Mouse (Mus musculus) megakaryocyte progenitor cell, adult 5-6 weeks (primary cell): ENCODE data around the gene 6030498E09Rik. TPM values are rescaled to one million over a fixed set of nuclear protein-coding genes. Genes with fewer than 3 reads are reported as not detected.

Source experiments
- ATAC-seq: replicated peaks from 2 replicates; pipeline ENCODE4 v1.8.0; 2016; ENCODE audit warnings: mild to moderate bottlenecking, moderate TSS enrichment, inconsistent platforms; ENCODE audit not compliant: poor library complexity
- total RNA-seq, 2 experiments: library from RNA; stranded (forward) in 1 of 2; stranded (reverse) in 1 of 2; fragments of 157-497, 149-512 nt in 1 of 2; fragments of 200-1000 nt in 1 of 2; gene quantifications; 2 replicates each; pipeline versions ENCODE4 v1.2.3 to v1.2.4; 2015 to 2017

Gene 6030498E09Rik
- total RNA-seq (2015) (0.89 TPM in 1 of 2 replicates, not detected in the other), total RNA-seq (2017) (0.67 TPM in 1 of 2 replicates, not detected in the other)

GRCm38 (mm10) chrX:38772478-38772877 is at the start of gene 6030498E09Rik:
6030498E09Rik (plus strand) TSS chrX:38772671.
- ATAC-seq, result peak; percentile 97

- no peak for ATAC-seq
Observed at GRCm38 (mm10) chrX:38730081-38730480, 42.4 kb upstream of the 6030498E09Rik start.

- ATAC-seq, result no peak
Observed at GRCm38 (mm10) chrX:38730639-38731038, 41.8 kb upstream of the 6030498E09Rik start.

DNA sequence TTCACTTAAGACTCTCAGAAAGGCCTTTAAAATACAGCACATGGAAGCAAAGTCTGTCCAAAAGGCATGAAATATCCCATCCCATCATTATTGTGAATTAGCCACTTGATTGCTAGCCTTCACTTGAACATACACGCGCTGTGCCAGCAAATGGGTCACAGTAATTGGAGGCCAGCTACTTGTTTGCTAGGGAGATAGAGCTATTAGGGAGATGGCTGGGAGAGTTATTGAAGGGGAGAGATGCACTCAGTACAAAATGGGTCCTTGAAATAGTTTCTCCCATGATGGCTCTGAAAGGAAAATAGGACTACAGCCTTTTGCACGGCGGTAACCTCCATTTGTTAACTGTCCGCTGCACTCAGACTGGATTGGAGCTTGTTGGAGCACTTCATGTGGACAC is 38.8 kb upstream of the 6030498E09Rik start:
- ATAC-seq, result no peak

- ATAC-seq, result no peak
Observed at GRCm38 (mm10) chrX:38734916-38735880, 37.3 kb upstream of the 6030498E09Rik start.

- ATAC-seq, result no peak
Observed at GRCm38 (mm10) chrX:38771453-38771852, 1.0 kb upstream of the 6030498E09Rik start.

DNA sequence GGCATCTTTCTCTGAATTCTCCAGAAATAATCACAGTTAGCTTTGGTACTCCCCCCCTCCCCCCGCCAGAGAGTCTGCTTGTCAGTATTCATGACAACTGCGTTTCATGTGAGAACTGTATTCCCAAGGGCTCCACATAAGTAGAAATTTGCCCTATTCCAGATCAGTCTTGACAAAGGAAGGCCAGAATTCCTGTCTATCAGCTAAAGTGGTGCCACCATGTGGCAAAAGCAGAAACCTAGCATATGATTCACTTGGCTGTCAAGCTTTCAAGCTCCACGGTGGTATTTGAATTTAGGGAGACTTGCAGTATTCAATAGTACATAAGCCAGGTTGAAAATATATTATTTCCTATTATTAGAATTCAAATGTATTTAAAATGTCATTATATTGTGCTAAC is 585 bp upstream of the 6030498E09Rik start:
- ATAC-seq, result 0 out of 2 replicates have a peak, but pooled peaks have one; percentile 29

- no peak for ATAC-seq
Observed at GRCm38 (mm10) chrX:38794373-38794772, 21.9 kb downstream of the 6030498E09Rik start.

DNA sequence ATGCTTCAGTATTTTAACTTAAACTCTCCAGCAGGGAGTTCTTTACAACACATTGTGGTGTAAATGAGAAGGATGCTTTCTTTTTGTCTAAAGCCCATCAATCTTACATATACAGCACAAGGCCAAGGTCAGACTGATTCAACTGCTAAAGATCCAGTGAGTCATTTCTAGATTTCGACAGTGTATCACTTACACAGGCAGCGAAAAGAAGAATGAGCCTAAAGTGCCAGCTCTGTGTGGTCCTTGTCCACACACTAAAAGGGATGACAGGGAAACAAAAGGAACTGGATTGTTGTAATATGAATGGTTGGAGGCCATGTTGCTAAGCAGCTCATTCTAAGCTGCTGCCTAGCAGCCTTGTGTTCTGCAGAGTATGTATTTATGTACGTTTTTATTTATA is 41.5 kb downstream of the 6030498E09Rik start:
- no peak for ATAC-seq

- no peak for ATAC-seq
Observed at GRCm38 (mm10) chrX:38816841-38817240, 44.4 kb downstream of the 6030498E09Rik start.

DNA sequence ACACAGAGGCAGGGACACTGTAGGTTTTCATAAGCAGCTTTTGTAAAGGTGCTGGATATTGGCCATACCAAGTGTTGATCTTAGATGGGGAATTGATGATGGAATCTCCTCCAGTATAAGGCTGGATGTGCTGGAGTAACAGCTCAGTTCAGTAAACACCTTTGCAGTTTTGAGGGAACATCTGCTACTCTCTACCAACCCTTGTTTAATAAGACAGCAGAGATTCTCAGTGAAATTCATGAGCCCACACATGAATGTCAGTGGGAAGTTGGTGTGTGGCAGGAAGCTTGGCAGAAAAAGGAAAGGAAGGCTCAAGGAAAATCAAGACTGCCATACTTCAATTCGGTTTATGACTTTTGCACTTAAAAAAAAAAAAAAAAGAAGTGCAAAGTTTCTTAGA is 186.1 kb downstream of the 6030498E09Rik start:
- ATAC-seq, result no peak

DNA sequence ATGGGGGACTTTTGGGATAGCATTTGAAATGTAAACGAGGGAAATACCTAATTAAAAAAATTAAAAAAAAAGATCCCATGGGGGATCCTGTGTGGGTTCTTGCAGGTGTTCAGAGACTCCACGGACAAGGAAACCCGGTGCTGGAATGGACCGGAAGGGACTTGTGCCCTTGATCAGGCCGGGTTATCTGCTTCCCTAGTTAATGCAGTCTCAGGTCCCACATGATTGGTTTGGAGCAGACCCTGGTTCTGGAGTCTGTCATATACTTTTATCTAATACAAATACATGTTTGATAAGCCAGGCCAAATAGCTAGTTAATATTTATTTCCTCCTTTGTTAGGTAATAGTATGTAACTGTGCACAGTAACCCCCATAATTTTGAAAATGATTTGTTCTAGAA is 223.8 kb downstream of the 6030498E09Rik start:
- no peak for ATAC-seq

Other genes with a start within 250 kb of the 6030498E09Rik start
- 61.3 and 67.4 TPM in 2 replicates for gene Cul4b, start 196.5 kb upstream of the 6030498E09Rik start, total RNA-seq (2015)
- 59.2 and 67.7 TPM in 2 replicates for gene Cul4b, start 196.5 kb upstream of the 6030498E09Rik start, total RNA-seq (2017)
- 112 and 140 TPM in 2 replicates for gene Mcts1, start 172.1 kb upstream of the 6030498E09Rik start, total RNA-seq (2015)
- gene Mcts1, start 172.1 kb upstream of the 6030498E09Rik start, total RNA-seq (2017), result 42.1 and 46.7 TPM in 2 replicates
- gene C1galt1c1, start 137.6 kb upstream of the 6030498E09Rik start, total RNA-seq (2015), result 72.7 and 90.6 TPM in 2 replicates
- gene C1galt1c1, start 137.6 kb upstream of the 6030498E09Rik start, total RNA-seq (2017), result 88.5 and 99.7 TPM in 2 replicates